Mouse (Mus musculus): ENCODE measurements around the gene Oxct2b.

- TF ChIP-seq HCFC1 (IDR thresholded peaks at IDR 0.05; ENCODE audit: low read depth, low read length), result no peak
- TF ChIP-seq POLR2A (IDR thresholded peaks at IDR 0.05; ENCODE audit: control insufficient read depth in 1 of 2, insufficient read depth in 1 of 2, low read depth in 1 of 2, low read length in 2 of 2, poor library complexity in 1 of 2), result no peak
- no peak for TF ChIP-seq KAT2A (conservative IDR thresholded peaks at IDR 0.05; ENCODE audit: low read depth, low read length)
- TF ChIP-seq POLR2AphosphoS2 (IDR thresholded peaks at IDR 0.05; ENCODE audit: low read length), result no peak
- TF ChIP-seq SIN3A (IDR thresholded peaks at IDR 0.05; ENCODE audit: low read length), result no peak
- TF ChIP-seq TAL1 (IDR thresholded peaks at IDR 0.05; ENCODE audit: low read length), result no peak
- no peak for TF ChIP-seq CTCF (IDR thresholded peaks at IDR 0.05 in 2 of 3, conservative IDR thresholded peaks at IDR 0.05 in 1 of 3; ENCODE audit: control insufficient read depth in 1 of 3, insufficient read depth in 1 of 3, low read depth in 2 of 3, low read length in 3 of 3, poor library complexity in 1 of 3, severe bottlenecking in 1 of 3)
- no peak for TF ChIP-seq TCF12 (IDR thresholded peaks at IDR 0.05; ENCODE audit: low read depth, low read length)
- TF ChIP-seq BHLHE40 (IDR thresholded peaks at IDR 0.05; ENCODE audit: borderline replicate concordance, low read depth, low read length), result no peak
These were observed 5.2 kb downstream of the Oxct2b start for GRCm38 (mm10) chr4:123121286-123121685.

All from MEL (cell line).